Mouse (Mus musculus) limb, embryonic 11.5 days (tissue): ENCODE measurements at regions not wholly inside any gene's neighbourhood (a gene's known extent, or its start where the extent isn't known, plus 50 kb on each side); places are given as distances from the start of the nearest gene placed in this dataset.

ENCODE experiments used
- ATAC-seq: fragments of 200-750 bp; cut with Nextera tagmentation; 2 replicates; pipeline ENCODE4 v1.8.0; 2017; ENCODE audit warnings: low read depth; ENCODE audit not compliant: insufficient number of reproducible peaks, low FRiP score, low TSS enrichment
- DNase-seq: peaks from one replicate; pipeline ENCODE4 v3.0.0-alpha.2; 2015; ENCODE audit warnings: low spot score
- H3K27ac ChIP-seq: fragments of 300-500 bp; sonication (generic); replicated peaks from 2 replicates; pipeline ENCODE4 v1.5.1; 2014; ENCODE audit warnings: low read depth, mild to moderate bottlenecking, low read length
- H3K27me3 ChIP-seq: fragments of 300-500 bp; sonication (generic); 2 replicates; pipeline ENCODE4 v1.6.1; 2014; ENCODE audit warnings: mild to moderate bottlenecking, low read length, mixed read lengths; ENCODE audit not compliant: control insufficient read depth, insufficient read depth
- H3K36me3 ChIP-seq: fragments of 300-500 bp; sonication (generic); 2 replicates; pipeline ENCODE4 v1.6.1; 2014; ENCODE audit warnings: mild to moderate bottlenecking, low read length, moderate library complexity, mixed read lengths; ENCODE audit not compliant: control insufficient read depth, insufficient read depth
- H3K4me1 ChIP-seq: fragments of 300-500 bp; sonication (generic); 2 replicates; pipeline ENCODE4 v1.6.1; 2014; ENCODE audit warnings: low read length, mixed read lengths; ENCODE audit not compliant: control insufficient read depth, insufficient read depth
- H3K4me2 ChIP-seq: fragments of 300-500 bp; sonication (generic); 2 replicates; pipeline ENCODE4 v1.6.1; 2014; ENCODE audit warnings: low read depth, mild to moderate bottlenecking, moderate library complexity; ENCODE audit not compliant: severe bottlenecking
- H3K4me3 ChIP-seq: fragments of 300-500 bp; sonication (generic); 2 replicates; pipeline ENCODE4 v1.5.1; 2014; ENCODE audit warnings: low read depth, low read length
- H3K9ac ChIP-seq: fragments of 300-500 bp; sonication (generic); 2 replicates; pipeline ENCODE4 v1.6.1; 2014; ENCODE audit warnings: mild to moderate bottlenecking, low read length
- H3K9me3 ChIP-seq: fragments of 300-500 bp; sonication (generic); 2 replicates; pipeline ENCODE4 v1.6.1; 2016; ENCODE audit warnings: low read length; ENCODE audit not compliant: control insufficient read depth
- WGBS: fragments of 180-500 bp; shearing (Covaris S2); extraction: QIAGEN DNeasy Blood & Tissue Kit; methylation state at CpG from one replicate; pipeline ENCODE4 v1.1.7; 2014; 5-methylcytosine and 5-hydroxymethylcytosine counted together

- H3K36me3 ChIP-seq, result no peaks in the 10 kb centered on the region
- no peak overlapping the region for H3K4me2 ChIP-seq
- H3K4me1 ChIP-seq, result no peaks in the 10 kb centered on the region
- no peak for DNase-seq
- H3K27ac ChIP-seq, result no peak overlapping the region
- no peaks in the 10 kb centered on the region for H3K27me3 ChIP-seq
- 79% methylated on average over 4 of the region's 4 CpGs for WGBS
- no peak overlapping the region for H3K9ac ChIP-seq
- no peak overlapping the region for H3K4me3 ChIP-seq
- ATAC-seq, result no peak
- H3K9me3 ChIP-seq, result no peaks in the 10 kb centered on the region
Measured at GRCm38 (mm10) chr6:147371737-147372136, 103.9 kb upstream of the Ccdc91 start.

GRCm38 (mm10) chr6:147371336-147371735 is 104.3 kb upstream of the Ccdc91 start:
- DNase-seq, result no peak
- WGBS, result 82% methylated on average over 3 of the region's 3 CpGs

GRCm38 (mm10) chr6:147362842-147363241 is 98.9 kb upstream of the Pthlh start:
- Histone ChIP-seq H3K4me3 (no peak overlapping the region), H3K9me3 (no peaks in the 10 kb centered on the region), H3K9ac (no peak overlapping the region), H3K27me3 (no peaks in the 10 kb centered on the region), H3K27ac (no peak overlapping the region), H3K36me3 (no peaks in the 10 kb centered on the region), H3K4me1 (peaks cover 3% of the 10 kb centered on the region; the same call in 1 of the 2 replicates), H3K4me2 (no peak overlapping the region)
- DNase-seq, result no peak
- 86% methylated on average over 6 of the region's 6 CpGs for WGBS
- no peak for ATAC-seq

More at GRCm38 (mm10) chr6:147371336-147371735, 104.3 kb upstream of the Ccdc91 start:
- no peak overlapping the region for H3K9ac ChIP-seq
- no peak overlapping the region for H3K4me2 ChIP-seq
- no peaks in the 10 kb centered on the region for H3K36me3 ChIP-seq
- H3K9me3 ChIP-seq, result no peaks in the 10 kb centered on the region
- H3K4me1 ChIP-seq, result no peaks in the 10 kb centered on the region
- H3K27me3 ChIP-seq, result no peaks in the 10 kb centered on the region
- H3K27ac ChIP-seq, result no peak overlapping the region
- no peak overlapping the region for H3K4me3 ChIP-seq
- no peak for ATAC-seq

GRCm38 (mm10) chr6:147357031-147357430 is 93.0 kb upstream of the Pthlh start:
- H3K4me3 ChIP-seq, result no peak overlapping the region
- ATAC-seq, result no peak
- H3K27me3 ChIP-seq, result no peaks in the 10 kb centered on the region
- no peak for DNase-seq
- H3K4me2 ChIP-seq, result no peak overlapping the region
- H3K9me3 ChIP-seq, result no peaks in the 10 kb centered on the region
- H3K9ac ChIP-seq, result no peak overlapping the region
- H3K36me3 ChIP-seq, result no peaks in the 10 kb centered on the region
- 84% methylated on average over 2 of the region's 2 CpGs for WGBS
- H3K27ac ChIP-seq, result no peak overlapping the region
- H3K4me1 ChIP-seq, result no peaks in the 10 kb centered on the region

GRCm38 (mm10) chr6:147356570-147356969 is 92.6 kb upstream of the Pthlh start:
- no peak for DNase-seq
- no peak overlapping the region for H3K4me2 ChIP-seq
- no peaks in the 10 kb centered on the region for H3K36me3 ChIP-seq
- H3K27ac ChIP-seq, result no peak overlapping the region
- 87% methylated on average over 5 of the region's 5 CpGs for WGBS
- no peaks in the 10 kb centered on the region for H3K4me1 ChIP-seq
- no peaks in the 10 kb centered on the region for H3K9me3 ChIP-seq
- no peak overlapping the region for H3K9ac ChIP-seq
- ATAC-seq, result no peak
- no peaks in the 10 kb centered on the region for H3K27me3 ChIP-seq
- no peak overlapping the region for H3K4me3 ChIP-seq

GRCm38 (mm10) chr6:147349566-147350237 is 85.7 kb upstream of the Pthlh start:
- 73% methylated on average over 4 of the region's 4 CpGs for WGBS
- no peak overlapping the region for H3K4me2 ChIP-seq
- DNase-seq, result no peak
- H3K4me1 ChIP-seq, result no peaks in the 10 kb centered on the region
- H3K27me3 ChIP-seq, result no peaks in the 10 kb centered on the region
- no peak overlapping the region for H3K4me3 ChIP-seq
- no peak overlapping the region for H3K27ac ChIP-seq
- ATAC-seq, result no peak
- H3K36me3 ChIP-seq, result no peaks in the 10 kb centered on the region
- H3K9ac ChIP-seq, result no peak overlapping the region
- no peaks in the 10 kb centered on the region for H3K9me3 ChIP-seq

GRCm38 (mm10) chr6:147348621-147349020 is 84.6 kb upstream of the Pthlh start:
- ATAC-seq (no peak), DNase-seq (no peak)
- H3K36me3 ChIP-seq, result no peaks in the 10 kb centered on the region
- no peak overlapping the region for H3K4me2 ChIP-seq
- no peaks in the 10 kb centered on the region for H3K4me1 ChIP-seq
- no peak overlapping the region for H3K27ac ChIP-seq
- whole genome bisulfite sequencing, result 70% methylated on average over 3 of the region's 3 CpGs
- no peak overlapping the region for H3K9ac ChIP-seq
- no peak overlapping the region for H3K4me3 ChIP-seq
- no peaks in the 10 kb centered on the region for H3K27me3 ChIP-seq
- no peaks in the 10 kb centered on the region for H3K9me3 ChIP-seq

GRCm38 (mm10) chr6:147341042-147341441 is 77.1 kb upstream of the Pthlh start:
- DNase-seq, result no peak
- WGBS, result 93% methylated on average over 1 of the region's 1 CpGs
- H3K27ac ChIP-seq, result no peak overlapping the region

GRCm38 (mm10) chr6:147332976-147333375 is 69.0 kb upstream of the Pthlh start:
- 85% methylated on average over 7 of the region's 7 CpGs for WGBS
- ATAC-seq (no peak), DNase-seq (no peak)
- Histone ChIP-seq H3K27me3 (no peaks in the 10 kb centered on the region), H3K9me3 (no peaks in the 10 kb centered on the region), H3K27ac (no peak overlapping the region), H3K4me3 (no peak overlapping the region), H3K9ac (no peak overlapping the region), H3K4me1 (no peaks in the 10 kb centered on the region), H3K4me2 (no peak overlapping the region), H3K36me3 (no peaks in the 10 kb centered on the region)

More at GRCm38 (mm10) chr6:147341042-147341441, 77.1 kb upstream of the Pthlh start:
- Histone ChIP-seq H3K4me1 (no peaks in the 10 kb centered on the region), H3K36me3 (no peaks in the 10 kb centered on the region), H3K4me3 (no peak overlapping the region), H3K9me3 (no peaks in the 10 kb centered on the region), H3K27me3 (no peaks in the 10 kb centered on the region), H3K9ac (no peak overlapping the region), H3K4me2 (no peak overlapping the region)
- ATAC-seq, result no peak
